Mouse (Mus musculus) heart, embryonic 12.5 days (tissue): ENCODE measurements around the gene Mrps34. TPM values are rescaled to one million over a fixed set of nuclear protein-coding genes. Genes with fewer than 3 reads are reported as not detected.

Source experiments
- ATAC-seq: fragments of 200-750 bp; cut with Nextera tagmentation; 2 replicates; pipeline ENCODE4 v1.8.0; 2017; ENCODE audit warnings: moderate TSS enrichment, moderate library complexity; ENCODE audit not compliant: insufficient number of reproducible peaks, low FRiP score
- H3K27ac ChIP-seq: fragments of 300-500 bp; sonication (generic); 2 replicates; pipeline ENCODE4 v1.5.1; 2016; ENCODE audit warnings: mild to moderate bottlenecking, moderate library complexity; ENCODE audit not compliant: poor library complexity, severe bottlenecking
- H3K27me3 ChIP-seq: fragments of 300-500 bp; sonication (generic); replicated peaks from 2 replicates; pipeline ENCODE4 v1.6.1; 2016; ENCODE audit warnings: mild to moderate bottlenecking, moderate library complexity
- H3K36me3 ChIP-seq: fragments of 300-500 bp; sonication (generic); 2 replicates; pipeline ENCODE4 v1.6.1; 2016; ENCODE audit warnings: mild to moderate bottlenecking, moderate library complexity
- H3K4me1 ChIP-seq: fragments of 300-500 bp; sonication (generic); replicated peaks from 2 replicates; pipeline ENCODE4 v1.6.1; 2016; ENCODE audit warnings: mild to moderate bottlenecking
- H3K4me2 ChIP-seq: fragments of 300-500 bp; sonication (generic); 2 replicates; pipeline ENCODE4 v1.6.1; 2016; ENCODE audit warnings: mild to moderate bottlenecking, moderate library complexity
- H3K4me3 ChIP-seq: fragments of 300-500 bp; sonication (generic); 2 replicates; pipeline ENCODE4 v1.5.1; 2016; ENCODE audit warnings: mild to moderate bottlenecking
- H3K9ac ChIP-seq: fragments of 300-500 bp; sonication (generic); 2 replicates; pipeline ENCODE4 v1.6.1; 2016; ENCODE audit warnings: mild to moderate bottlenecking, moderate library complexity
- H3K9me3 ChIP-seq: fragments of 300-500 bp; sonication (generic); replicated peaks from 2 replicates; pipeline ENCODE4 v1.6.1; 2016; ENCODE audit warnings: mild to moderate bottlenecking, moderate library complexity
- WGBS: fragments of 180-500 bp; shearing (Covaris S2); methylation state at CpG from one replicate; pipeline ENCODE4 v1.1.7; 2016; 5-methylcytosine and 5-hydroxymethylcytosine counted together
- polyA plus RNA-seq: library from polyadenylated mRNA; unstranded; fragments of >200 nt; fragmentation: Nextera tagmentation; extraction: Ambion mirVana; gene quantifications from 2 replicates; pipeline ENCODE4 v1.2.1, GENCODE M21; 2016

Gene Mrps34
- polyA plus RNA-seq, 1 experiment from 2014 or later = 91.1 TPM

DNA sequence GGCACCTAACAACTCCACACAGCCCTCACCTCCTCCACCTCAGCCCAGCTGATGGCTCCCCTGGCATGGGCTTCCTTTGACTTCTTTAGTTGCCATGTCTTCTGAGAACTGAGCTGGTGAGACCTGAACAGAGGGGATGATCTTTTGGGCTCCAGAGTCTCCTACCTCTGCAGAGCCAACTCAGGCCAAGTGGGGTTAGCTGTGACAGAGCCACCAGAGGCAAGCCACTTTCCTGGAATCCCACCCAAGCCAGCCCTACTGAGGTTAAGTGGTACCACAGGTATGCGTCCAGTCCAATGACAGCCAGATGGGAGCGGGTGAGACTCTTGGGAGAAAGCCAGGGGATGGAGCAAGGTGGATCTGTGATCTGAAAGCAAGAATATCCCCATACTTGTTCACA is 1.6 kb upstream of the Mrps34 start:
- H3K27ac ChIP-seq = no peak overlapping the region
- ATAC-seq = no peak
- peaks cover 66% of the 10 kb centered on the region for H3K36me3 ChIP-seq
- no peak overlapping the region for H3K4me2 ChIP-seq
- WGBS = 89% methylated on average over 2 of the region's 2 CpGs
- no peaks in the 10 kb centered on the region for H3K27me3 ChIP-seq
- H3K4me3 ChIP-seq = no peak overlapping the region
- H3K9me3 ChIP-seq = no peaks in the 10 kb centered on the region
- H3K9ac ChIP-seq = no peak overlapping the region
- peaks cover 34% of the 10 kb centered on the region for H3K4me1 ChIP-seq

GRCm38 (mm10) chr17:24894061-24894994 is 588 bp upstream of the Mrps34 start:
- peak overlapping the region; percentile 94 for H3K9ac ChIP-seq
- H3K27me3 ChIP-seq = no peaks in the 10 kb centered on the region
- peak overlapping the region; percentile 84 for H3K27ac ChIP-seq
- H3K36me3 ChIP-seq = peaks cover 71% of the 10 kb centered on the region
- H3K4me1 ChIP-seq = peaks cover 43% of the 10 kb centered on the region
- H3K4me2 ChIP-seq = peak overlapping the region; percentile 96
- peak overlapping the region; percentile 69 for H3K4me3 ChIP-seq
- no peaks in the 10 kb centered on the region for H3K9me3 ChIP-seq
- WGBS = 10% methylated on average over 31 of the region's 31 CpGs
- peak; percentile 14; the same call in 1 of the 2 replicates for ATAC-seq

DNA sequence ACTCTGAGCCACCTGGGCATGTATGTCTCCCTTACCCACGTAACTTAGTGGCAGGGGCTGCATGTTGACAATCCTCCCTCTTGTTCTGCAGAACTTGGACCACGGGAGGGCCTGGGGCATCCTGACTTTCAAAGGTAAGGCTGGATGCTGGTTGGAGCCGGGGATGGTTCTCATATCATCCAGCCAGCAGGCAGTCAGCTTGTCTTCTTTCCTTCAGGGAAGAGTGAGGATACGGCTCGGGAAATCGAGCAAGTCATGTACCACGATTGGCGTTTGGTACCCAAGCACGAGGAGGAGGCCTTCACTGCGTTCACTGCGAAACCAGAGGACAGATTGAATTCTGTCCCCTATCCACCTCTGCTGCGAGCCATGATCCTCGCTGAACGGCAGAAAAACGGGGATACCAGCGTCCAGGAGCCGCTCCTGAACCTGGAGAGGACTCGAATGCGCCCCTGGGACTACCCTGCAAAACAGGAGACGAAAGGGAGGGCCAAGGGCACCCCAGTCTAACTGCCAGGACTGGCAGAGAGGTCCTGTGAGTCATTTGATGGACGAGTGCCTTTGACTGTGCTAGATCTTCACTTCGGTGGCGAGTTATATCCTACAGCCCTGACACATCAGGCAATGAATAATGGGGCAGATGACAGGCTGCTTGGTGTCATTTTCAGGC is 790 bp downstream of the Mrps34 start:
- ATAC-seq = no peak
- Histone ChIP-seq H3K9ac (peak overlapping the region; percentile 94), H3K4me3 (peak overlapping the region; percentile 69), H3K27me3 (no peaks in the 10 kb centered on the region), H3K27ac (peak overlapping the region; percentile 84), H3K36me3 (peaks cover 71% of the 10 kb centered on the region), H3K9me3 (no peaks in the 10 kb centered on the region), H3K4me1 (peaks cover 48% of the 10 kb centered on the region), H3K4me2 (peak overlapping the region; percentile 96)
- 14% methylated on average over 23 of the region's 23 CpGs for WGBS

- no peaks in the 10 kb centered on the region for H3K9me3 ChIP-seq
- H3K27me3 ChIP-seq = no peaks in the 10 kb centered on the region
- ATAC-seq = peak; percentile 79
- H3K36me3 ChIP-seq = peaks cover 71% of the 10 kb centered on the region
- H3K27ac ChIP-seq = peak within 1 kb of the TSS; percentile 84
- H3K9ac ChIP-seq = peak within 1 kb of the TSS; percentile 94
- peak within 1 kb of the TSS; percentile 69 for H3K4me3 ChIP-seq
- peaks cover 48% of the 10 kb centered on the region for H3K4me1 ChIP-seq
- 2% methylated on average over 50 of the region's 50 CpGs for WGBS
- H3K4me2 ChIP-seq = peak within 1 kb of the TSS; percentile 96
Measured at GRCm38 (mm10) chr17:24896241-24896992, 1.5 kb downstream of the Mrps34 start, which contains the start of gene Nme3. Gene Nme3 (plus strand): TSS chr17:24896500.

- Histone ChIP-seq H3K27ac (0 out of 2 replicates have a peak overlapping the region, but pooled peaks have one; percentile 45), H3K4me3 (peak overlapping the region; percentile 69), H3K4me2 (peak overlapping the region; percentile 96), H3K9me3 (no peaks in the 10 kb centered on the region), H3K4me1 (peaks cover 48% of the 10 kb centered on the region), H3K9ac (peak overlapping the region; percentile 94), H3K27me3 (no peaks in the 10 kb centered on the region), H3K36me3 (peaks cover 71% of the 10 kb centered on the region)
- 43% methylated on average over 11 of the region's 11 CpGs for whole genome bisulfite sequencing
- ATAC-seq = no peak
Measured at GRCm38 (mm10) chr17:24896993-24897269, 2.0 kb downstream of the Mrps34 start.

DNA sequence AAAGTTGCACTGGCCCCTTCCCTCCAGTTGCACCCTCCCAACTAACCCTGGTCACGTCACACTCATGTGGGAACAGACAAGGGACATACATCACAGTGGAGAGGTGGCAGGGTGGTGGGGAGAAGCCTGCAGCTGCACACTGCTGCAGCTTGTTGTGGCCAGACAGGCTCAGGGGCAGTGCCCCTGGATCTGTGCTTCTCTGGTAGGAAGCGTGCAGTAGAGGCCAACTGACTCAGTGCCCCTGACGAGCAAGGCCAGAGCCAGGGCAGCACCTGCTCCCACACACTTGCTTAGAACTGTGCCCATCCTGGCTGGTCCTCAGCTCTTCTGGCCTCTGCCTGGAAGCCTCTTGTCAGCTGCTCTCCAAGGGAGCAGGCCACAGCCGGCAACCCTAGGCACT is 2.7 kb downstream of the Mrps34 start:
- no peak for ATAC-seq
- no peak overlapping the region for H3K9ac ChIP-seq
- peak overlapping the region; percentile 96; the same call in 1 of the 2 replicates for H3K4me2 ChIP-seq
- H3K9me3 ChIP-seq = no peaks in the 10 kb centered on the region
- H3K4me1 ChIP-seq = peaks cover 48% of the 10 kb centered on the region
- H3K36me3 ChIP-seq = peaks cover 71% of the 10 kb centered on the region
- no peaks in the 10 kb centered on the region for H3K27me3 ChIP-seq
- H3K27ac ChIP-seq = no peak overlapping the region
- H3K4me3 ChIP-seq = peak overlapping the region; percentile 69; the same call in 1 of the 2 replicates
- 85% methylated on average over 4 of the region's 4 CpGs for WGBS

DNA sequence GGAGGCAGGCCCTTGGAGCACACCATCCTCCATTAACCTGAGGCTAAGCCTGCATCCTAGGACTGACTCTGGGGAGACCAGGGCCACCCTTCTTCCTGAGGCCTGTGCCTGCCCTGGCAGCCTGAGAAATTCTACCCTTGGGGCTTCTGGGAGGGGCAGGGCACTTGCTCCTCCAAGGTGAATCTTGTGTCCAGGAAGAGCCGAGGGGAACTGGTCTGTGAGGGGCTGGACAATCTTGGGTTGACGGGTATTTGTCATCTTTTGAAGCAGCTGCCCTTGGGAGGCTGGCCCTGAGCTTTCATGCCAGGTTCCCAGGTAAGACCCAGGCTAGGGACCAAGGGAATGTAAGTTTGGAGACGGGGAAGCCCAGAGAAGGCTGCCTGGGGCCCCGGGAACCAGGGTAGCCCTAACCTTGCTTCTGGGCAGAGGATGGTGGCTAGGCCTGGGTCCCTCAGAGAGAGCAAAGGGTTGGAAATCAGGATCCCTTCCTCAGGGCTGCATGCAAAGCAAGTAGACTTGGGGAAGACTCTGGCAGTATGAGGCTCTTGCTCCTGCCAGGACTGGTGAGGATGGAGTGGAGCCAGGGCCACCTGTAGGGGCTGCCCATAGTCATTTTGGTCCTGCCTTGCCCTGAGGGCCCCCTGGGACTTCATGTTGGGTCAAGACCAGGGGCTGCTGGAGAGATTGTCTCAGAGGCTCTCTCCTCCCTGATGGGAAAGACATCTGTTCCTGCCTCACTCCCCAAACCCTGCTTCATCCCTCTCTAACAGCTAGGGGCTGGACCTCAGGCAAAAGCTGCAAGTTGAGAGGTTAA is 3.3 kb downstream of the Mrps34 start:
- no peak overlapping the region for H3K4me2 ChIP-seq
- no peak overlapping the region for H3K4me3 ChIP-seq
- no peak for ATAC-seq
- peaks cover 47% of the 10 kb centered on the region for H3K4me1 ChIP-seq
- 0 out of 2 replicates have a peak overlapping the region, but pooled peaks have one; percentile 4 for H3K27ac ChIP-seq
- 80% methylated on average over 4 of the region's 4 CpGs for WGBS
- no peaks in the 10 kb centered on the region for H3K27me3 ChIP-seq
- peaks cover 71% of the 10 kb centered on the region for H3K36me3 ChIP-seq
- no peaks in the 10 kb centered on the region for H3K9me3 ChIP-seq
- H3K9ac ChIP-seq = no peak overlapping the region

GRCm38 (mm10) chr17:24899153-24899552 is 4.2 kb downstream of the Mrps34 start:
- Histone ChIP-seq H3K9ac (no peak overlapping the region), H3K27me3 (no peaks in the 10 kb centered on the region), H3K4me2 (no peak overlapping the region), H3K36me3 (peaks cover 73% of the 10 kb centered on the region), H3K4me3 (no peak overlapping the region), H3K27ac (no peak overlapping the region), H3K4me1 (peaks cover 38% of the 10 kb centered on the region), H3K9me3 (no peaks in the 10 kb centered on the region)
- ATAC-seq = no peak
- 78% methylated on average over 5 of the region's 5 CpGs for WGBS

- no peak overlapping the region for H3K4me3 ChIP-seq
- 94% methylated on average over 6 of the region's 6 CpGs for WGBS
- no peak for ATAC-seq
- peaks cover 82% of the 10 kb centered on the region for H3K36me3 ChIP-seq
- no peaks in the 10 kb centered on the region for H3K9me3 ChIP-seq
- H3K4me1 ChIP-seq = peaks cover 35% of the 10 kb centered on the region
- H3K27ac ChIP-seq = no peak overlapping the region
- H3K9ac ChIP-seq = no peak overlapping the region
- no peaks in the 10 kb centered on the region for H3K27me3 ChIP-seq
- H3K4me2 ChIP-seq = no peak overlapping the region
Measured at GRCm38 (mm10) chr17:24900014-24900413, 5.1 kb downstream of the Mrps34 start.

- no peak overlapping the region for H3K4me2 ChIP-seq
- 90% methylated on average over 5 of the region's 5 CpGs for WGBS
- ATAC-seq = no peak
- no peak overlapping the region for H3K4me3 ChIP-seq
- no peak overlapping the region for H3K27ac ChIP-seq
- H3K9ac ChIP-seq = no peak overlapping the region
- peaks cover 22% of the 10 kb centered on the region for H3K4me1 ChIP-seq
- peaks cover 100% of the 10 kb centered on the region for H3K36me3 ChIP-seq
- H3K9me3 ChIP-seq = no peaks in the 10 kb centered on the region
- H3K27me3 ChIP-seq = no peaks in the 10 kb centered on the region
Measured at GRCm38 (mm10) chr17:24902124-24902523, 7.2 kb downstream of the Mrps34 start.
